Mouse (Mus musculus) mouse embryonic stem cell (cell line): ENCODE data around the gene Figla.

Experiments
- in situ Hi-C, 2 experiments: fragments of 300-500 bp; cut with MboI; formaldehyde crosslinking; loops; 1 replicate in 1 of 2; 3 replicates in 1 of 2; pipeline ENCODE4 v1.14.3; 2019 to 2020; ENCODE audit warnings: low sequenced_read_pairs in 2 of 2, low pct_unique_long_range_greater_than_20kb in 1 of 2, mixed read lengths in 1 of 2; ENCODE audit not compliant: unreplicated experiment in 1 of 2

Gene Figla

GRCm38 (mm10) chr6:86062226-86062625, 46.3 kb downstream of the Figla start:
- in situ Hi-C loops = no loop called here

DNA sequence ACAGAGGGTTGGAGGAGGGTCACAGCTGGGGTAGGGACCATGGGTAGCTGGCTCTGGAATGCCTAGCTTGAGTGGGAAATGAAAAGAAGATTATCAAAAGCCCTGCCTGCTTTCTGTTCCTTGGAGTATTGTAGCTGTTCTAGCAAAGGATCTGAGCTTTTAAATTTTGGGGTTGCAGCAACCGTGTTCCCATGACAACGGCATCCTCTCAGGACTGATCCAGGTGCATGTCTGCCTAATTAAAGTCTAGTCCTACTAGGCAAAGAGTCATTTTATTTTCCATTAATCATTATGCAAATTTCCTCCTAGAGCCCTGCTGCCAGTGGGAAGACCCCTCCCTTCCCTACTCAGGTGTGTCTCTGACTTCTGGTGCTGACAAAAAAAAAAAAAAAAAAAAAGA, 46.7 kb downstream of the Figla start:
- in situ Hi-C loops = no loop called here

GRCm38 (mm10) chr6:86064318-86065016, 48.5 kb downstream of the Figla start:
- in situ Hi-C loops = no loop called here

DNA sequence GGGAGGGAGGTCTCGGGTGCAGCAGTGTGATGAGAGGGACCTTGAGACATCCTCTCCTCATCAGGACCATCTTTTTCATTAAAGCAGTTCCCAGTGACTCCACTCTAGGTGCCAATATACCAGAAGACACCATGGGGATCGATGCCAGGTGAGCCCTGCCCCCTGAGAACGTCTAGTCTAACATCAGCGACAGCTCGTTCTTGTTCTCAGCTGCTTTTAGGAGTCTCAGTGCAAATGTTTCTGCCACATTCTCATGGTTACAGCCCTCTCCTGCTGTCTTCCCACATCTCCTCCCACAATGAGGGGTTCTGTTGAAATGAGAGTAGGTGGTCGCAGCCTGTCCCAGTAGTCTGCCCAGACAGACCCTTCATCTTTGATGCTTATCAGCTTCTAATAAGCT, 50.8 kb downstream of the Figla start:
- in situ Hi-C loops = no loop called here

DNA sequence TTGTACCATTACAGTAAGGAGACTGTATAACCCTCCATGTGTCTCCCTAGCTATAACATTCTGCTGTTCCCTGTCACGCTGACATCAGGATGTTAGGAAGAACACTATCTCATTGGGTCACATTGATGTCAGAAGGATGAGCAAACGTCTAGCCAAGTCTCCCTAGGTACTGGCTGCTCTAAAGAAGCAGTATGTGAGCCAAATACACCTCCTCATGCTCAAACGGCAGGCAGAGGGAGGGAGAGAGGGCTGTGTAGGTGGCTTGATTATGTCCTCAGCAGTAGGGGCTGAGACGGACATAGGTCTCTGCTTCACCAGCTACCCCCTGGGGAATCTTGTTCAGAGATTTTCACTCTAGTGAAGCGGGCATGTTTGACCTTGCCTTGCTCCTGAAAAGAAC, 51.2 kb downstream of the Figla start:
- in situ Hi-C loops = no loop called here

GRCm38 (mm10) chr6:86069009-86069408, 53.0 kb downstream of the Figla start:
- in situ Hi-C loops = no loop called here

- in situ Hi-C loops = no loop called here
These were observed 53.9 kb downstream of the Figla start for GRCm38 (mm10) chr6:86069856-86070255.

DNA sequence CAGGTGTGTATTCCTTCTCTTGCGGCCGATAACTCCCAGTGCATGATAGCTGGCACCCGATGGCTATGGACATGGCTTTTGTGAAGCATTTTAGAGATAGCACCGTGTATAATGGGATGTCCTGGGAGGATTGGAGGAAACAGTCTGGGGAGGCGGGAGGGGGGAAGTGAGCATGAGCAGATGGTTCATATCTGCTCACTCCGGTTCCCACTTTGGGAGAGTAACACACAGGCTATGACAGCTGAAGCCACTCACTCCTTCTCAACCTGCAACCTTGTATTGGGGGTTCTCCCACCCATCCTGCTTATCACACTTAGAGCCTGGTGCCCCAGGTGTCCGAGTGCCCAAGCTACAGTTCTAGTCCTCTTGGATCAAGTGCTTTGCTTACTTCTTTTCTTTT, 54.3 kb downstream of the Figla start:
- in situ Hi-C loops = no loop called here
